Mouse (Mus musculus) erythroid progenitor cell, adult 5-6 weeks (primary cell): ENCODE results near the gene Dact3. TPM values are rescaled to one million over a fixed set of nuclear protein-coding genes. Genes with fewer than 3 reads are reported as not detected.

Source experiments
- ATAC-seq: replicated peaks from 2 replicates; pipeline ENCODE4 v1.8.0; 2016; ENCODE audit warnings: moderate number of reproducible peaks, mild to moderate bottlenecking, moderate TSS enrichment, inconsistent platforms; ENCODE audit not compliant: poor library complexity, low FRiP score, severe bottlenecking
- total RNA-seq, 2 experiments: library from RNA; stranded (forward) in 1 of 2; stranded (reverse) in 1 of 2; fragments of 150-400 nt in 1 of 2; fragments of 186-747, 209-891 nt in 1 of 2; gene quantifications; 2 replicates each; pipeline versions ENCODE4 v1.2.3 to v1.2.4; 2015 to 2017; ENCODE audit warnings: low replicate concordance in 2 of 2

The Dact3 gene
- total RNA-seq (2015; ENCODE audit: low replicate concordance) (not detected in 2 replicates), total RNA-seq (2017; ENCODE audit: low replicate concordance) (not detected in 2 replicates)

DNA sequence AGATGAGACGGTGACA lies at the start of gene Dact3:
Gene Dact3, plus strand, starts transcription at position 8 of the 16 bp plus-strand sequence.
- no peak for ATAC-seq

DNA sequence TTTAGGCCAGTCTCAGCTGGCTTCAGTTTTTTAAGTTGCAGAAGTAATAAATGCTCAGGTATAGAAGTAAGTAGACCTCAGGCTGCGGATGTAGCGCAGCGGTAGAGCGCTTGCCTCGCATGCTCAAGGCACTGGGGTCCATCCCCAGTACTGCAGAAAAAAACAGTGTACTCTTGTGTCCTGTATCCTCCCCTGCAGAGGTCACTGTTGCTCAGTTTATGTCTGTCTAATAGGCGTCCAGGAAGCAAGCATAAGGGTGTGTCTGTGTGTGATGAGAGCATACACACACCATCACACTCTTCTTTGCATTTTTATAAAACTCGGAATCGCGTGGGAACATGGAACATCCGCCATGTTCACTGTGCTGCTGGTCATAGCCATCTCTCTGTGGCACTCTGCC lies 49.3 kb upstream of the Dact3 start:
- ATAC-seq, result no peak

DNA sequence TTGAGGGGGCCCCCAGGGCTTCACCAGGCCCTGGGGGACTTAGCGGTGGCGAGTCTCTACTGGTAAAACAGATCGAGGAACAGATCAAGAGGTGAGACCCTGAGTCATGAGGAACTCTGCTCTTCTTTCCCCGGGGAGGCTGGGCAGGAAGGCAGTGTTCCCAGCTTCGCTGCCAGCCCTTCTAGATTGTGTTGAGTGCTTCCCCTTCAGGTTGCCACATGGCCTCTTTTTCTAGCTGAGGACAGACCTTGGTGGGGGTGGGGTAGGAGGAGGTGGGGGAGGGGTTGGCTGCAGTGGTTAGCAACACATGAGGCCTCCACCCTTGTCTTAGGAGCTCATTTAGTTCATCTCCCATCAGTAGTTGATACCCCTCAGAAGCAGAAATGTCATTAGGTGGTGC lies 48.5 kb upstream of the Dact3 start:
- no peak for ATAC-seq

DNA sequence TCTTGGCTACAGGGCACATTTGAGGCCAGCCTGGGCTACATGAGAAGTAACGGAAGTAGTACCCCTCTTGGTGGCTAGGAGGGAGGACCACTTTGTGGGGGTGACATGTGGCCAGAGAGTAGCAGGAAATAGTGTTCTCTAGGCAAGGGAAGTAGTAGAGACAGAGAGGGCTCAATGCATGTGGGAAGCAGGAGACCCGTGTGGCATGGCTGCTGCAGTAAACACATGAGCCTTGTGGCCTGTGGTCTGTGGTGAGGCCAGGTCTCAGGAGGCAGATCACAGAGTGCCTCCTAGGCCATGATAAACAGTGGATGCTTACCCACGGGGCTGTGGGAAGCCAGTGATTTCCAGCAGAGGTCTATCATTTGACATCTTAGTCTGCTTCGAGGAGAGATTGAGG lies 47.8 kb upstream of the Dact3 start:
- no peak for ATAC-seq

DNA sequence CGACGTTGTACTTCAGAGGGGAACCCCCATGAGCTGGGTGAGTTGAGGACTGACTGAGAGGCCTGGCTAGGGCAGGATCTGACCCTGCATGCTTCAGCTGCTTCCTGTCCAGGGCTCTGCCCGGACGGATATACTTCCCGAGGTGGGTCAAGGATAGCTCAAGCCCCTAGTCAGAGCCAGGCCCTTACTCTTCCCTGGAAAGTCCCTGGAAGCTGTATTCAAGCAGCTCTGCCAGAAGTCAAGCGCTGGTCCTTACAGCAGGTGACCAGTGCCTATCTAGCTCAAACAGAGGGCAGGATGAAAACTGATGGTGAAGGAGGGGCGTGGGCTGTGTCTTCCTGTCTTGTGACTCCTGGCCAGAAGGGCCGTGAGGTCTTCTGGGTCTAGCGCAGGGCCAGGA lies 44.7 kb upstream of the Dact3 start:
- ATAC-seq, result no peak

DNA sequence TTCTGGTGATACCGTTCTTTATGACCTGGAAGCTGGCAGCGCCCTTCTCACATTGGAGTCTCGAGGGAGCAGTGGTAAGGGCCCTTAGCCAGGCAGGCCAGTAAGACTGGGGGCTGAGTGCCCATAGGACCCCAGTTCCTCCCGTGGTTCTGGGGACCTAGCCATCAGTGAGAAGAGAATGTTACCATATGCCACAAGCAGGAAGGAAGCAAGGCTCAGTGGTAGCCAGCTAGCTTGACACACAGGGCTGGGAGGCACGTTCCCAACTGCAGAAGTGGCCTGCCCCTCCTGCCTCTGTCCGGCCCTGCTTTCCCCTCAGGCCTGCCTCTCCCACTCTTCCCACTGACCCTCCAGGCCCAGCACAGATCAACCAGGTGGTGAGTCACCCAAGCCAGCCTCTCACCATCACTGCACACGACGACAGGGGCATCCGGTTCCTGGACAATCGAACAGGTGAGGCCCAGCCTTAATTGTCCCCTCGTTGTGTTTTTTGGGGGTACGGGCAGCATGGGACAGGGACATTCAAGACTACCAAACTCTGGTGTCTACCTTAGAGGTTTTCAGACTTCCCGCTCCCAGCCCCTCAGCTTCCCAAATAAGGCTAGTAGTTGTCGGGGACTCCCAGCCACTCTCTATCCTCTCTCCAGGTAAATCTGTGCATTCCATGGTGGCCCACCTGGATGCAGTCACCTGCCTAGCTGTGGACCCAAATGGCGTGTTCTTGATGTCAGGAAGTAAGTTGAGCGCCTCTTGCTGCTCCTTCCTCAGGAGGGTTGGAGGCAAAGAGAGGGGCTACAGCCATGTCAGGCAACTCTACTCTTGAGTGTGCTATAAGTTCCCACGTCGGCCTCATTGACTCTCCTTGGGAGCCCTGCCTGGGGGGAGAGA lies 37.0 kb upstream of the Dact3 start:
- no peak for ATAC-seq

DNA sequence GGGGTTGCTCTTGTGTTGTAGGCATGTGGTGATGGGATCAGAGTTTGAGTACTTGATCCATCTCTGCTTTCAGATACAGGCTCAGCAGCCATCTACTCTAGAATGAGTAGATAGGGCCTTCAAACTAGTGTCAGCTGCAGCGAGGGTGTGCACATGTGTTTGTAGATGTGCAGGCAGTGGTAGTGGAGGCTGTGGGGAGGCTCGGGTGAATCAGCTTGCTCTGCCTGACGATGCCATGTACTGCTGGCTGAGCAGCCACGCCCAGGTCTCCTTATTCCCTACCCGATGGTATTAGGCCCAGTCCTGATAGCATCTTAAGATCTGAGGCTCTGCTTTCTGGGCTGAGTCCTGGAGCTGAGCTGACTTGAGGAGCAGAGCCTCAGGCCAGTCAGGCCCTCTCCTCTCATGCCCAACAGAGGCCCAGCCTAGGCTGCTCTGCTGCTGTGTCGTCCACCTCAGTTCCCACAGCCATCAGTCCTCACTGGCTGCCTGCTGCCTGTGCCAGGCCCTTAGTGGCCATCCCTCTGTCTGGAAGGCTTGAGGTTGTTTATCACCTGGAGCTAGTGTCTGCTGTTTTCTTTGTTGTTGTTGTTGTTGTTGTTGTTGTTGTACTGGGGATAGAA lies 36.2 kb upstream of the Dact3 start:
- no peak for ATAC-seq

DNA sequence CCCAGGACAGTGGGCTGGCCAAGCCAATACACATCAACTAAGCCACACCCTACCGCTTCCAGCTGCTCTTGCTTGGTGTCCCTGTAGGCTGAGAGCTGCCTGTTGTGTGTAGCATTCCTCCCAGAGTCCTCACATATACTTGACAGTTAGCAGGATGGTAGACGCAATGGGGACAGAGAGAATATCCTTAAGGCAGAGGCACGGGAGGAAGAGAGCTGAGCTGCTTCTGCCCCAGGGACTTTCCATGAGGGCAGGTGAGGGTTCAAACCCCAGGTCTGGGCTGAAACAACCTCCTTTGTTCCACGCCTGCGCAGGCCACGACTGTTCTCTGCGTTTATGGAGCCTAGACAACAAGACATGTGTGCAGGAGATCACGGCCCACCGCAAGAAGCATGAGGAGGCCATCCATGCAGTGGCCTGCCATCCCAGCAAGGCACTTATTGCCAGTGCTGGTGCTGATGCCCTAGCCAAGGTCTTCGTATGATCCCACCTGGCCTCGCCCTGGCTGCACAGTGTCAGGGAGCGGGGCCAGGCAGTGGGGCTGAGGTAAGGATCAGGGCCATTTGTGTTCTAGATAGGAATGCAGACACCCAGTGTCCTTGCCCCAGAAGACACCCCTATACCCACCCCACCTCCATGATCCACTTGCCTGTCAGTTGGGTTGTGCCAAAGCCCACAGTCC lies 35.5 kb upstream of the Dact3 start:
- ATAC-seq, result no peak

DNA sequence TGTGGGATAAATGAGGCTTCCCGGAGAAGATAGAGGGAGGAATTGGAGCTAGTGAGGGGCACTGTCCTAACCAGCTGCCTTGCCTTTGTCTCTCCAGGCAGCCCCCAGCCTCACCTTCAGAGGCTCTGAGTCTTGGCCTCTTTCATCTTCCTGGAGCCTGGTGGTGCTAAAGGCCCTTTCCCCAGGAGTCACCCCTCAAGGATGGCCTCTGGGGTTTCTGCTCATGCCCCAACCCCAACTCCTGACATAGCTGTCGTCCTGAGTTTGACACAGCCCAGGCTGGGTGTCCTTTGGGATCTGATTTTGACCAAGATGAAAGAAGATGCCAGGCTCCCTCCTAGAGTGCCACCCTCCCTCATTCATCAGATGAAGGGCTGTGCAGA lies 35.0 kb upstream of the Dact3 start:
- ATAC-seq, result no peak

DNA sequence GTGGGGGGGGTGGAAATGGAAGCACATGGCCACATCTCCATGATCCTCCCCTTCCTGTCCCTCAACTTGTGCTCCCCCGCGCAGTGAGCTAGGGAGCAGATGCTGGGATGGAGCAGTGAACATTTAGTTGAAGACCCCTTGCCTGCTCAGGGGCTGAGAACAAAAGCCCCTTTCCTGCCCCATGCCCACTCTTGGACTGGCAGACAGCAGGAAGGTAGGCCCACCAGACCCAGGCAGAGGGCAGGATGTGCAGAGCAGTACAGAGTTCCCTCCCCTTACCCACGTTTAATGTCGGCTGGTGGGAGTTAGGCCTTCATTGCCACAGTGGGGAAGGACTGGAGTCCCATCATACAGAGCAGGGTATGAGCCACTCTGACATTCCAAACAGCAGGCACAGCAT lies 34.0 kb upstream of the Dact3 start:
- no peak for ATAC-seq

DNA sequence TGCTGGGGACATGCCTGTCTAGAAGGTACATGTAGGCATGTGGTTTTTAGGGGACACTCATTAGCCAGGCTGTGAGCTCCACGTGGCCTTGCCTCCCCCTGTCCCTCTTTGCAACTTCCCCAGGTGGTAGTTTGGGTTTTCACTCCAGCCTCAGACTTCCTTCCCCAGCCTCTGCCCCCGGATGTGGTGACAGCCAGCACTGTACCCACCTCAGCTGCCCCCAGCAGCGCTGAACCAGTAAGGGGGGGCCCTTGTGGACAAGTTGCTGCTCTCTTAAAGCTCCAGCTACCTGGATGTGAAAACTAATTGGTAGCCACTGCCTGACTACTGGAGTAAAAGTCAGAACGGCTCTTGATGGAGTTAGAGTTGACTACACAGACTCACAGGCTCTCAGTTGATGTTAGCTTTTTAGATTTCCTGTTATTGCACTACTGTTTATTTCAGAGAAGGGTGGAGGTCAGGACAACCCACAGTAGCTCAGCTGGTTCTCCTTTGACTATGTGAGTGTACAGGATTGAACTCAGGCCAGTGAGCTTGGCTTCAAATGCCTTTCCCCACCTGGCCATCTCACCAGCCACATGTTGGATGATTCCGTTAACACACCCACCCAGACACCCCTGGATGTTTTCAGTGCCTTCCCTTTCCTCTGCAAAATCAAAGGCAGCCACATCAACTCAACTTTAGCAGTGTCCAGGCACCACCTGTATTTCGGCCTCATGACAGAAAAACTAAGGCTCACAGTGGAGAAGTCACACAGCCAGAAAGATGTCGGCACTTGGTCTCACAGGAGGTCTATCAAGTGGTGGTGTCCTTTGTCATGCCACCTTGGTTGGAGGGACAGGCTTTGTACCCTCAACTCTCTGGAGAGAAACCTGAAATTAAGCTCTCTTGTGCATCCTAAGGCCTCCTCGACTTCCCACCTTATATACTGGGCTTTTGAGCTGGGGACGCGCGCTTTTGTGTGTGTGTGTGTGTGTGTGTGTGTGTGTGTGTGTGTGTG lies 33.3 kb upstream of the Dact3 start:
- ATAC-seq, result no peak

DNA sequence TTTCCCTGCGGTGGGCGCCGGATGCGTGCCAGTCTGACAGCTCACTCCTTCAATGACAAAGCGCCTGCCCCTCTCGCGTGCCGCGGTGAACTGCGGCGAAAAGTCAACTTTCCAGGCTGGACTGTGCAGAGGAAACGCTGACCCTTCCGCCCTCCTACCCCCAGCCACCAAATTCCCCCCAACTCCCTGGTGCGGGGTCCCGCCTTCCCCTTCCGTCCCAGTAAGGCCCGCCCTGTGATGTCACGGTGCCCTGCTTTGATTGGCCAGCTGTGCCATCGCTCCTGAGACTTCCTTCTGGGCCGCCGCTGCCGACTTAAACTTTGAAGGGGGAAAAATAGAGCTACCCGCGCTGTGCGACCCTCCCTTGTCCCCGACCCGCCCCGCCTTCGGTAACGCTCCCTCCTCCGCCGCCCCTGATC lies 32.5 kb upstream of the Dact3 start, which contains the start of gene Prkd2:
Gene Prkd2, plus strand, starts transcription at position 258 of the 419 bp plus-strand sequence.
- ATAC-seq, result peak; percentile 87

DNA sequence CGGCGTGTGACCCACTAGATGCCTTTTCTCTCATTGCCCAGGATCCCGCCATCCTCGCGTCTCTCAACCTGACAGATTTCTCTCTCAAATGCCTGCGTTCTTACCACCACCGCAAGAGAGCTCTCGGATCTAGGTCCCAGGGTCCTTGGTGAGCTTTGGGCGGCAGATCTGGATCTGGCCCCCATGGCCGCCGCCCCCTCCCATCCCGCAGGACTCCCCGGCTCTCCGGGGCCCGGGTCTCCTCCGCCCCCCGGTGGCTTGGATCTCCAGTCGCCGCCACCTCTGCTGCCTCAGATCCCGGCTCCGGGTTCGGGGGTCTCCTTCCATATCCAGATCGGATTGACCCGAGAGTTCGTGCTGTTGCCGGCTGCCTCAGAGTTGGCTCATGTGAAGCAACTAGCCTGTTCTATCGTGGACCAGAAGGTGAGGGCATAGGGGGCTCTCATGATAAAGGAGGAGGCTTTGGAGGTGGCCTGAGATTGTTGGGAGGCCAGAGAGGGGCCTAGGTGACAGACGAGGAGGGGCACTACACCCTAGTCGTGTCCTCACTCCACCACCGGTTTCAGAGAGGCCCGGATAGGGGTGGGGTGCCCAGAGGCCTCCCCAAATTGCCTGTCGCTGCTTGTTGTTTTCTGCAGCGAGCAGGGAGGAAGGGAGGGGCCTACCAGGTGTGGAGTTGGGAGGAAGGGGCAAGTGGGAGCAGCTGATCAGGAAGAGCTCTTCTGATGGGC lies 31.5 kb upstream of the Dact3 start:
- ATAC-seq, result no peak

DNA sequence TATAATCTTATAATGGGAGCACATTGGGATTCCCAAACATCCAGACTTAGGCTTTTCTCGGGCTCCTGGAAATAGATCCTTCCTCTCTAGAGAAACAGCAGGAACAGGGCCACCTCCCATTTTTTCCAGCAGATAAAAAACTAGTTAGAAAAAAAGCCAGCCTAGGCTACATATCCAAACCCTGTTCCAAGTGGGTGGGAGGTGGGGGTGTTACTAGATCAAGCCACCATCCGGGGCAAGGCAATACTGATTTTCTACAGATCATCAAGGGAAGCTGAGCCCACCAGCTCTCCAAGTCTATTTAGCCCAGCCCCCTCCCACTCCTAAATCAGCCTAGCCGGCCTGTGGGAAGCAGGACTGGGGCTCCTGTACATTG lies 30.4 kb upstream of the Dact3 start:
- no peak for ATAC-seq

DNA sequence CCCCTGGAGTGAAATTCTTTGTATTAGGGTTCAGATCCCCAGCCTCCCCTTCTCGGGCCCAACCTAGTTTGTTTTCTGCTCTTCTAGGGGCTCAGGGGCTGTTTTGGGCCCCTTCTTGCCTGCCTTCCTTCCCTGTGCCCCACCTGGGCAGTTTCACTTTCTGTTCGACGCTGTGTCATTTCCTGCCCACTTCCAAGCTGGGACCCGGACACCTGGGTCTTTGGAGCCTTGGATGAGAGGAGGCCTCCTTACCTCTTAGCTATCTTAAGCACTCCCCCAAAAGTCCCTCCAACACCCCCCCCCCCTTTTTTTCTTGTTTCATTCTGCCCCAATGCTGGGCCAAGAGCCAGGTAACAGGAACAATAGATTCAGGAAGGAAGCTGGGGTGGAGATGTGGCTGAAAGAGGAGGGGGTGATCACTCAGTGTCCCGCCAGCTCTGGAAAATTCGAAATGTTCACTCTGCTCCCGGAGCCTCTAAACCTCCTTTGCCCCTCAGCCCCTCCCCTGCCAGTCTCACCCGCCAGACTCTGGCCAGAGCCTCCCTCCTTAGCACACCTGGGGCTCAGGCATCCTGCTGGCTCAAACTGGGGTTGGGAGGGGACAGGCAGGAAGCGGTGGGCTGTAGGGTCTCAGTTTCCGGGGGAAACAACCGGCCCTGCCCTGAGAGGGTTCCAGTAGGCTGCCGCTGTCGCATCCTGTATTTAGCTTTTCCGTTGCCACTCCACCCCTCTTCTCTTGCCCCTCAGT lies 29.9 kb upstream of the Dact3 start:
- 0 out of 2 replicates have a peak, but pooled peaks have one; percentile 28 for ATAC-seq

DNA sequence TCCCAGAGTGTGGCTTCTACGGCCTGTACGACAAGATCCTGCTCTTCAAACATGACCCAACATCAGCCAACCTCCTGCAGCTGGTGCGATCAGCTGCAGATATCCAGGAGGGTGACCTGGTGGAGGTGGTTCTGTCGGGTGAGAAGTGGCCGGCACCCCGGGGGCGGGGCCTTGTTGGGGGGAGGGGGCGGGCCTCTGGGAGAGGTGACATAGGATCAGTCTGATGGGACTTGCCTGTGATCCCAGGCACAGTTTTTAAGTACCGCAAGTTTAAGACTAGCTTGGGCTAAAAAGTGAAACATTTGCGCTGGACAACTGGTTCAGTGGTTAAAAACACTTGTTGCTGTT lies 29.3 kb upstream of the Dact3 start:
- no peak for ATAC-seq

DNA sequence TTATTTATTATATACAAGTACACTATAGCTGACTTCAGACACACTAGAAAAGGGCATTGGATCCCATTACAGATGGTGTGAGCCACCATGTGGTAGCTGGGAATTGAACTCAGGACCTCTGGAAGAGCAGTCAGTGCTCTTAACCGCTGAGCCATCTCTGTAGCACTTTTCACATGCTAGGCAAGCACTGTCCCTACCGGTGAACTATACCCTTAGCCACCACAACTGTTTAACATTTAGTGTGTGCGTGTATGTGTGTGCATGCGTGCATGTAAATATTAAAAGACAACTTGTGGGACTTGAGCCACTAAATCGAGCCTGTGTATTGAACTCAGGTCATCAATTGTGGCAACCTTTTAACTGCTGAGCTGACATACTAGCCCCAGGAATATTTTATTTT lies 28.3 kb upstream of the Dact3 start:
- no peak for ATAC-seq

DNA sequence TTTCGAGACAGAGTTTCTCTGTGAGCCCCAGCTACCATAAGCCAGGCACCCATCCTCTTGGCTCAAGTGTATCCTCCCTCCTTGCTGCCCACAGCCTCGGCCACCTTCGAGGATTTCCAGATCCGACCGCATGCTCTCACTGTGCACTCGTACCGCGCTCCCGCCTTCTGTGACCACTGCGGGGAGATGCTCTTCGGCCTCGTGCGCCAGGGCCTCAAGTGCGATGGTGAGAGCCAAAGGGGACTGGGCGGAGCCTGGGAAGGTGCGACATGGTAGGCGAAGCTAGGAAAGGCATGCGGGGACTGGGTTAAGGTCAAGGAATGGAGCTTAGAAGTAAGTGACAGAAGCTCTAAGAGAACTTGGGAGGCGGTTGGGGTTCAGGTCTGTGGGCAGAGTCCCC lies 27.6 kb upstream of the Dact3 start:
- no peak for ATAC-seq

DNA sequence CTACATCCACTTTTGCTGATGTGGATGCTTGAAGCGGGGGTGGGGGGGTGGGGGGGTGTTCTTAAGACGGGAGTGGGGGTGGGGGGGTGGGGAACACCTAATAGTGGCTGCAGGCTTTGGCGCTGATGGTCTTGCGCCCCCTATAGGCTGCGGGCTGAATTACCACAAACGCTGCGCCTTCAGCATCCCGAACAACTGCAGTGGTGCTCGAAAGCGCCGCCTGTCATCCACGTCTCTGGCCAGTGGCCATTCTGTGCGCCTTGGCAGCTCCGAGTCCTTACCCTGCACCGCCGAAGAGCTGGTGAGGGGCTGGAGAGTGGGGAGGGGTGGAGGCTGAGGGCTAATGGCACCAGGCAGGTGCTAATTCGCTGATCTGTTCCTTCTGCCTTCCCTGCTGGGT lies 26.5 kb upstream of the Dact3 start:
- no peak for ATAC-seq
